Mouse (Mus musculus): ENCODE results near the gene Snrpa. TPM values are rescaled to one million over a fixed set of nuclear protein-coding genes. Genes with fewer than 3 reads are reported as not detected.

Gene Snrpa
- total RNA-seq, 2 experiments from 2014 or later: 84.8 to 91.0 TPM

GRCm38 (mm10) chr7:27192434-27192833 lies 3.6 kb downstream of the Snrpa start:
- no peak for TF ChIP-seq CTCF (conservative IDR thresholded peaks at IDR 0.05)
- Histone ChIP-seq H3K27ac (no peak overlapping the region), H3K4me3 (no peak overlapping the region)
- DNase-seq (ENCODE audit: low spot score in 2 of 2): no peak

- peak; percentile 62 for TF ChIP-seq CTCF (conservative IDR thresholded peaks at IDR 0.05)
- Histone ChIP-seq H3K27ac (no peak overlapping the region), H3K4me3 (no peak overlapping the region)
- DNase-seq (ENCODE audit: low spot score in 2 of 2): no peak
Measured at GRCm38 (mm10) chr7:27189271-27189931, 6.7 kb downstream of the Snrpa start.

- H3K4me3 ChIP-seq: no peak overlapping the region
- no peak for DNase-seq (ENCODE audit: low spot score in 2 of 2)
- TF ChIP-seq CTCF (conservative IDR thresholded peaks at IDR 0.05): no peak
- H3K27ac ChIP-seq: no peak overlapping the region
Measured at GRCm38 (mm10) chr7:27185986-27186385, 10.1 kb downstream of the Snrpa start.

GRCm38 (mm10) chr7:27184964-27185363 lies 11.1 kb downstream of the Snrpa start:
- Histone ChIP-seq H3K27ac (no peak overlapping the region), H3K4me3 (no peak overlapping the region)
- peak; percentile 77 for TF ChIP-seq CTCF (conservative IDR thresholded peaks at IDR 0.05)
- no peak for DNase-seq (ENCODE audit: low spot score in 2 of 2)

- no peak for DNase-seq (ENCODE audit: low spot score in 2 of 2)
- Histone ChIP-seq H3K4me3 (no peak overlapping the region), H3K27ac (no peak overlapping the region)
- TF ChIP-seq CTCF (conservative IDR thresholded peaks at IDR 0.05): no peak
Measured at GRCm38 (mm10) chr7:27182498-27182897, 13.6 kb downstream of the Snrpa start.

GRCm38 (mm10) chr7:27180837-27181695 lies 15.0 kb downstream of the Snrpa start, which contains the start of the genes Gm21983 and Mia:
Gene Gm21983 (minus strand): TSS chr7:27181086.
Gene Mia (minus strand): TSS chr7:27181157.
- Histone ChIP-seq H3K27ac (peak within 1 kb of the TSS; percentile 86), H3K4me3 (no peak within 1 kb of the TSS)
- no peak for DNase-seq (ENCODE audit: low spot score in 2 of 2)
- TF ChIP-seq CTCF (conservative IDR thresholded peaks at IDR 0.05): no peak

GRCm38 (mm10) chr7:27180036-27180435 lies 16.0 kb downstream of the Snrpa start:
- Histone ChIP-seq H3K4me3 (no peak overlapping the region), H3K27ac (peak overlapping the region; percentile 86)
- no peak for TF ChIP-seq CTCF (conservative IDR thresholded peaks at IDR 0.05)
- no peak for DNase-seq (ENCODE audit: low spot score in 2 of 2)

- H3K4me3 ChIP-seq: peak overlapping the region; percentile 79
- no peak for TF ChIP-seq CTCF (conservative IDR thresholded peaks at IDR 0.05)
- peak overlapping the region; percentile 86 for H3K27ac ChIP-seq
- no peak for DNase-seq (ENCODE audit: low spot score in 2 of 2)
Measured at GRCm38 (mm10) chr7:27179217-27179918, 16.7 kb downstream of the Snrpa start.

GRCm38 (mm10) chr7:27178324-27179216 lies 17.5 kb downstream of the Snrpa start, which contains the start of gene Rab4b:
Gene Rab4b (minus strand): TSS chr7:27178896.
- peak; percentile 99 to 100 for DNase-seq (ENCODE audit: low spot score in 2 of 2)
- Histone ChIP-seq H3K27ac (peak within 1 kb of the TSS; percentile 92), H3K4me3 (peak within 1 kb of the TSS; percentile 79)
- peak; percentile 79 for TF ChIP-seq CTCF (conservative IDR thresholded peaks at IDR 0.05)

GRCm38 (mm10) chr7:27177942-27178323 lies 18.1 kb downstream of the Snrpa start:
- Histone ChIP-seq H3K27ac (peak overlapping the region; percentile 92), H3K4me3 (peak overlapping the region; percentile 79)
- no peak for TF ChIP-seq CTCF (conservative IDR thresholded peaks at IDR 0.05)
- no peak for DNase-seq (ENCODE audit: low spot score in 2 of 2)

- no peak for TF ChIP-seq CTCF (conservative IDR thresholded peaks at IDR 0.05)
- no peak overlapping the region for H3K27ac ChIP-seq
- no peak overlapping the region for H3K4me3 ChIP-seq
- DNase-seq (ENCODE audit: low spot score in 2 of 2): no peak
Measured at GRCm38 (mm10) chr7:27174896-27175295, 21.2 kb downstream of the Snrpa start.

GRCm38 (mm10) chr7:27174496-27174895 lies 21.6 kb downstream of the Snrpa start:
- no peak overlapping the region for H3K27ac ChIP-seq
- no peak for DNase-seq (ENCODE audit: low spot score in 2 of 2)
- no peak for TF ChIP-seq CTCF (conservative IDR thresholded peaks at IDR 0.05)
- no peak overlapping the region for H3K4me3 ChIP-seq
